Mouse (Mus musculus) gastrocnemius, postnatal 10 days (tissue): ENCODE measurements around the gene 4930430A15Rik. TPM values are rescaled to one million over a fixed set of nuclear protein-coding genes. Genes with fewer than 3 reads are reported as not detected.

Experiments
- DNase-seq: peaks from one replicate; pipeline ENCODE4 v3.0.0; 2021; ENCODE audit warnings: mixed read lengths
- long read RNA-seq, 2 experiments: library from polyadenylated mRNA; stranded (forward); transcript quantifications; one replicate each; pipeline ENCODE4 v2.0.0; 2021
- total RNA-seq, 2 experiments: library from RNA; stranded (reverse); gene quantifications; 2 replicates each; pipeline ENCODE4 v1.2.3; 2021

4930430A15Rik gene
- not detected for total RNA-seq
- long read RNA-seq, experiment 1: 0 reads
- long read RNA-seq, experiment 2: 0 reads

DNA sequence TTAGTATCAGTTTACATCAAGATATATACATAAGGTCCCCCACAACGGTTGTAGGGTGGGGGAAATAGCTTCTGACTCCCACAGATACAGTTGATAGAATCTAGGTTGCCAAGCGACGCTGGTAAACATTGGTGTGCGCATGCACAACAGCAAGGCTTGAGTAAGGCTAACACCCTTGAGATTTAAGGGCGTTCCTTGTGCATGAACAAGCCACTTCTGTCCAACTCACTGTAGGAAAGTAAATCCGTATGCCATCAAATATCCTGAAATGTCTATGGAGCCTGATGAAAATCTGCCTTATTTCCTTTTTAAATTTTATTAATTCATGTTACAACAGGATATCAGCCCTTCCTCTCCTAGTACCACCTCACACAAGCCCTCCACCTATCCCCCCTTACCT is at the start of gene 4930430A15Rik:
Gene 4930430A15Rik, minus strand, starts transcription at position 101 of the 400 bp plus-strand sequence.
- DNase-seq: no peak

GRCm38 (mm10) chr2:111274006-111274405 is 44.6 kb upstream of the 4930430A15Rik start, which contains the start of gene Olfr1277:
Gene Olfr1277, minus strand, starts transcription at chr2:111274106.
- DNase-seq: no peak

DNA sequence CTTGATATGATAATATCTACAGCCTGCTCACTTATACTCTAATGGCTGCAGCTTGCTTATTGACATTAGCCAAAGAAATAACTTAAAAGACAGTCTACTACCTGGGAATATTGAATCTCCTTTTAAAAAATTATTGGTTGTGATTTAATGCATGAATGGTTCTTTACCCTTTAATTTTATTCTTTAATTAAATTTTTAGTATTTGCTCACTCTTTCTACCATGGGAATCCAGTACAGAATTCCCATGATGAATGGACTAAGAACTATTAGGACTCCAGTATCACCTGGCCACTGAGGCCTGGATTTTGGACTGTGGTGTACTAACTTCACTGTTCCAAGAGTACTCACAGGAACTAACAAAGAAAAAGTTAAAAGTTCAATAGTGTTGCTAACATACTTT is 24.8 kb upstream of the 4930430A15Rik start, which contains the start of gene Olfr1276:
Gene Olfr1276, plus strand, starts transcription at position 301 of the 400 bp plus-strand sequence.
- no peak for DNase-seq

DNA sequence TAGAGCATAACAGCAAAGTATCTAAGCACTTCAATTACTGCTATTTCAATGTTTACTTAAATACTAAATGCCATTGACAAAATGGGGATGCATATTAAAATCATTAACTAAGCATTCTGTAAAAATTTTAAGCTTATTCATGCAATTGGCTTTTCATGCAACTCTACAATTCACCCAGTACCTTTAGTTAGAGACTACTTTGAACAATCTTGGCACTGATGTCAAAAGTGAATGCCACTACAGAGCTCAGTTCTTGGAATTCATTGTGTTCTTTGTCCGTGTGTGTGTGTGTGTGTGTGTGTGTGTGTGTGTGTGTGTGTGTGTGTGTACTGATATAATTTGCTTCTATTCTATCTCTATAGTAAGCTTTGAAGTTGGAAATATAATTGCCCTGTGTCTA is 5.8 kb upstream of the 4930430A15Rik start, which contains the start of gene Olfr1275:
Gene Olfr1275, minus strand, starts transcription at position 101 of the 400 bp plus-strand sequence.
- DNase-seq: no peak

- no peak for DNase-seq
These were observed 47.3 kb downstream of the 4930430A15Rik start for GRCm38 (mm10) chr2:111182068-111182467.

DNA sequence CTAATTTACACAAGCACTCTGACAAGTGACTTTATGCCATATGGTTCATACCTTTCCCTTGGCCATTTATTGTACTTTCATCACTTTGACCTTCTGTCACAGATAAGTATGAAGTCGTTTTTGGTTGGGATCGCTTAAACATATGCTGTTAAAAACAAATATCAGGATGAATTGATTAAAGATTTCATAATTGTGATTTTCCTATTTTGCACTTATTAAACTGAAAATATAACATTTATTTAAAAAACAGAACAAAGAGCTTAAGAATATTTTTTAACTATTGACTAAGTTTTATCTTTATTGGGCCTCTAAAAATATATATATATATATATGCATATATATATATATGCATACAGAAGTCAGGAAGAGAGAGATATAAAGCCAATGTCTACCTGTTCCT is 76.6 kb downstream of the 4930430A15Rik start, which contains the start of gene Gm15130:
Gene Gm15130, minus strand, starts transcription at position 101 of the 400 bp plus-strand sequence.
- no peak for DNase-seq

DNA sequence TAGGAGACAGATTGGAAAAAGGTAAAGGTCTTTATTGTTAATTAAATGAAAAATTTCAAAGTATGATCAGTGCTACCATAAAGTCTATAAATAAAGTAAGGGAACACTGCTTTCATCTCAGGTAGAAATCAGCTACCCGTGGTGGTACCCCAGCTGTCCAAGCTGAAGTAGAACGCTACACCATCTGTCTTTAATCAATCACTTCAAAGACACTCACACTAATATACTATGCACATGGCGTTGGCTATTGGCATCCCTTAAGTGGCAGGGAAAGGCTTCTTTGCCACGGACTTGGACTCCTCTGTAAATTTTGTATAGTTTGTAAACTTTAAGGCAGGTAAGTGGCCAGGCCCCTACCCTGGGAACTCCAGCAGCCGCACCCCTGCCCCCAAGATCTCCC is 93.7 kb downstream of the 4930430A15Rik start:
- no peak for DNase-seq

Other genes starting within 250 kb of the 4930430A15Rik start
- gene Gm13941, start 123.6 kb downstream of the 4930430A15Rik start, total RNA-seq: not detected
- gene Gm15130, start 76.7 kb downstream of the 4930430A15Rik start, total RNA-seq: not detected
- gene Olfr1275, start 5.7 kb upstream of the 4930430A15Rik start, total RNA-seq: not detected
- not detected for gene Olfr1276, start 24.9 kb upstream of the 4930430A15Rik start, total RNA-seq
- not detected for gene Olfr1277, start 44.5 kb upstream of the 4930430A15Rik start, total RNA-seq
- gene Olfr1278, start 60.5 kb upstream of the 4930430A15Rik start, total RNA-seq: not detected
- not detected for gene Olfr1279, start 71.0 kb upstream of the 4930430A15Rik start, total RNA-seq
- gene Olfr1280, start 84.4 kb upstream of the 4930430A15Rik start, total RNA-seq: not detected
- not detected for gene Olfr1281, start 96.9 kb upstream of the 4930430A15Rik start, total RNA-seq
- gene Olfr1282, start 106.5 kb upstream of the 4930430A15Rik start, total RNA-seq: not detected
- not detected for gene Olfr1283, start 137.2 kb upstream of the 4930430A15Rik start, total RNA-seq
- not detected for gene Olfr1284, start 145.9 kb upstream of the 4930430A15Rik start, total RNA-seq
- gene Olfr1286, start 193.5 kb upstream of the 4930430A15Rik start, total RNA-seq: not detected
- not detected for gene Olfr1287, start 219.5 kb upstream of the 4930430A15Rik start, total RNA-seq
- gene Olfr1288, start 244.5 kb upstream of the 4930430A15Rik start, total RNA-seq: not detected